12 mouse cellular contexts compared by ENCODE assay signal in the genomic region with DNA sequence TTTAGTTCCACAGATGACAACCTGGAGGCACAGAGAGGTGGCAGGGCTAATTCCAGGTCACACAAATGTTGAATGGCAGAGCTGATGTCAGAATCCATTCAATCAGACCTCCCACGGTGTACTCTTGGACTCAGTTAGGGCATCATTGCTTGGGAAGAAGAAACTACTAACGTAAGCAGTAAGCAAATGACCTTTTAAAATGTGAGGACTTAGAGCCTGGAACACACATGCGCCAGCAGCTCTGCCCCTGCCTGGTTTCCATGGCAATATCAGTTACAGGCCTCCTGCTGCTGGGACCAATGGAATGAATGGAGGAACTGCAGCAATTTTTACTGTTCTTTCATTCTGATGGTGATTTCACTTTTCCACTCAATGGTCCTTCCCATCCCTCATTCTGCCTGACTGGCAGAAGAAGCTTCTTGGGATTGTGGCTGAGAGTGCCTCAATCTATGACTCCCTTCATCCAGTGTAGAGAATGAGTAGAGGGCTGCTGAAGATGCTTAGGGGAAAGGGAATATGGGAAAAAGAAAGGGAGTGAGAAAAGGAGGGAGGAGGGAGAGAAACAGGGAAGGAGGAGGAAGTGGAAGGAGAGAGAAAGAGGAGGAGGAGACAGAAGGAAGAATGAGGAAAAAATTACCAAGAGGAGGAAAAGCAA.
DNase-seq lines count a peak whose midpoint lies in the region; ATAC-seq lines count a peak whose summit lies in the region.
"Had no signal": no experiment of that assay in that cellular context is flagged by ENCODE, and none has a peak within 500 bp of the region (broad histone marks: within the 10 kb centered on the region; RNA-seq: fewer than 3 reads in every experiment).

No protein-coding gene starts in this region.

- H3K9me3 ChIP-seq in midbrain, embryonic 13.5 days, result no peaks in the 10 kb centered on the region
- H3K9me3 ChIP-seq: lung, embryonic 15.5 days had no signal

- H3K27ac ChIP-seq in midbrain, embryonic 13.5 days, result peak overlapping the region; percentile 42; the same call in 1 of the 2 replicates
- H3K27ac ChIP-seq: lung, embryonic 15.5 days had no signal

- 12% methylated on average over 3 of the region's 3 CpGs for WGBS in midbrain, embryonic 13.5 days

- peak; percentile 94 for ATAC-seq in midbrain, embryonic 13.5 days

- H3K4me2 ChIP-seq in midbrain, embryonic 13.5 days (replicated peaks), result no peak overlapping the region; the same call in 1 of the 2 replicates
- H3K4me2 ChIP-seq: lung, embryonic 15.5 days had no signal

- H3K4me3 ChIP-seq in midbrain, embryonic 13.5 days (replicated peaks), result no peak overlapping the region
- H3K4me3 ChIP-seq: lung, embryonic 15.5 days had no signal

- H3K4me1 ChIP-seq in midbrain, embryonic 13.5 days (replicated peaks), result peaks cover 12% of the 10 kb centered on the region
- H3K4me1 ChIP-seq: lung, embryonic 15.5 days had no signal

- no peaks in the 10 kb centered on the region for H3K36me3 ChIP-seq in midbrain, embryonic 13.5 days
- H3K36me3 ChIP-seq: G1E; lung, embryonic 15.5 days had no signal

- H3K9ac ChIP-seq in midbrain, embryonic 13.5 days (replicated peaks), result no peak overlapping the region
- H3K9ac ChIP-seq: lung, embryonic 15.5 days had no signal

- peak; percentile 87 for DNase-seq in brain, adult 2 months (ENCODE audit: low read depth, low spot score)
- DNase-seq in cerebellum, postnatal 14 days, result peak; percentile 33 to 51
- DNase-seq in forelimb bud, embryonic 11.5 days (ENCODE audit: low read depth, low spot score), result peak; percentile 30
- DNase-seq in kidney, postnatal 4 days, result no peak
- no peak for DNase-seq in heart, postnatal 36 days
- DNase-seq in lung, postnatal 4 days, result no peak
- no peak for DNase-seq in natural killer cell, adult 2 months (ENCODE audit: low spot score in 2 of 2)
- DNase-seq: kidney, adult 9 months; thymus, adult 2 months had no signal

- no peaks in the 10 kb centered on the region for H3K27me3 ChIP-seq in midbrain, embryonic 13.5 days
- H3K27me3 ChIP-seq: lung, embryonic 15.5 days had no signal

- intact Hi-C loops in heart, postnatal 36 days (cut with DNase I), result no loop called here

Comparison
In these comparisons a context has a peak if more than half of its experiments do, and no peak if none do; other contexts are left out.
1. DNase-seq: peak in brain, adult 2 months (single experiment), cerebellum, postnatal 14 days (2 of 2) and forelimb bud, embryonic 11.5 days (single experiment); none in kidney, postnatal 4 days (0 of 2), heart, postnatal 36 days (0 of 2), lung, postnatal 4 days (0 of 2) and natural killer cell, adult 2 months (0 of 2).